15 mouse cellular contexts compared by ENCODE assay signal in the genomic region with DNA sequence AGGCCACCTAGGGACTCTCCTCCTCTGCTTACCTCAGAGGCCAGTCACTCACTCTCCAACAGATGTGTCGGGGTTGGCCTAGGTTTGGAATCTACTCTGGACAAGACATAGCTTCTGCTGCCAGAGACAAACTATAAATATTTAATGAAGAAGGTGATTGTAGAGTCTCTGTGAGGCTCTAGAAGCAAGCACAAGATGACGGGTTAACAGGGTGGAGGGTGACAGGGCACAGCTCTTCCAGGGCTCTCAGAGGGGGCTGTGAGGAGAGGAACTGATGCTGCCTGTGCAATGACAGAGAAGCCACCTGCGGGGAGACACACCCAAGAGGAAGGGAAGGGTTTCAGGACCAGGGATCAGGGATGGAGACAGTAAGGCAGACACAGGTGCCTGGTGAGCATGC.
A peak's percentile ranks its signal among the peaks of the same experiment; 100 is the strongest.
DNase-seq lines count a peak whose midpoint lies in the region; ATAC-seq and TF ChIP-seq lines count a peak whose summit lies in the region.
"Had no signal": no experiment of that assay in that cellular context is flagged by ENCODE, and none has a peak within 500 bp of the region (broad histone marks: within the 10 kb centered on the region; RNA-seq: fewer than 3 reads in every experiment).

No protein-coding gene starts in this region.

- TF ChIP-seq POLR2A in heart, adult 2 months (IDR thresholded peaks at IDR 0.05; ENCODE audit: insufficient read depth, low read depth, low read length), result no peak

- no peaks in the 10 kb centered on the region for H3K9me3 ChIP-seq in heart, embryonic 13.5 days
- no peaks in the 10 kb centered on the region for H3K9me3 ChIP-seq in neural tube, embryonic 11.5 days (ENCODE audit: control insufficient read depth, low read length)
- H3K9me3 ChIP-seq: heart, embryonic 10.5 days; kidney, embryonic 15.5 days; megakaryocyte, embryonic 14.5 days had no signal

- no peak overlapping the region for H3K4me2 ChIP-seq in heart, embryonic 13.5 days
- H3K4me2 ChIP-seq in neural tube, embryonic 11.5 days (ENCODE audit: low read depth), result no peak overlapping the region
- H3K4me2 ChIP-seq: kidney, embryonic 15.5 days; liver, embryonic 11.5 days had no signal

- no peak for ATAC-seq in heart, embryonic 13.5 days (ENCODE audit: extremely low read depth, insufficient number of reproducible peaks, low FRiP score, low TSS enrichment)
- ATAC-seq in neural tube, embryonic 11.5 days (ENCODE audit: insufficient read depth, low FRiP score, low TSS enrichment), result no peak

- no peaks in the 10 kb centered on the region for H3K36me3 ChIP-seq in heart, embryonic 13.5 days
- H3K36me3 ChIP-seq in heart, adult 2 months (ENCODE audit: control insufficient read depth, insufficient read depth, low read length), result no peaks in the 10 kb centered on the region
- no peaks in the 10 kb centered on the region for H3K36me3 ChIP-seq in neural tube, embryonic 11.5 days (ENCODE audit: control insufficient read depth, insufficient read depth, low read length)
- H3K36me3 ChIP-seq: heart, embryonic 10.5 days; kidney, embryonic 15.5 days had no signal

- peak overlapping the region; percentile 25 for H3K27ac ChIP-seq in heart, embryonic 13.5 days (replicated peaks)
- H3K27ac ChIP-seq in heart, adult 2 months, result no peak overlapping the region
- H3K27ac ChIP-seq in layer of hippocampus, adult 2 months, result peak overlapping the region; percentile 9; the same call in 1 of the 2 replicates
- 0 out of 2 replicates have a peak overlapping the region, but pooled peaks have one; percentile 1 for H3K27ac ChIP-seq in neural tube, embryonic 11.5 days (ENCODE audit: low read depth, low read length)
- H3K27ac ChIP-seq: heart, embryonic 10.5 days; kidney, embryonic 15.5 days had no signal

- WGBS in heart, embryonic 13.5 days, result 50% methylated on average over 3 of the region's 3 CpGs
- 48% methylated on average over 3 of the region's 3 CpGs for WGBS in heart, adult 2 months
- WGBS in neural tube, embryonic 11.5 days, result 61% methylated on average over 3 of the region's 3 CpGs

- intact Hi-C loops in heart, adult 2 months (cut with DNase I), result no loop called here

- peaks cover 17% of the 10 kb centered on the region for H3K27me3 ChIP-seq in heart, embryonic 13.5 days (replicated peaks)
- no peaks in the 10 kb centered on the region for H3K27me3 ChIP-seq in heart, adult 2 months (ENCODE audit: control insufficient read depth, insufficient read depth, low read length)
- no peaks in the 10 kb centered on the region for H3K27me3 ChIP-seq in neural tube, embryonic 11.5 days (ENCODE audit: control insufficient read depth, insufficient read depth, low read length)
- H3K27me3 ChIP-seq: CH12.LX; megakaryocyte, embryonic 14.5 days had no signal

- TF ChIP-seq CTCF in heart, adult 2 months (IDR thresholded peaks at IDR 0.05), result no peak
- no peak for TF ChIP-seq CTCF in layer of hippocampus, adult 2 months (conservative IDR thresholded peaks at IDR 0.05)

- no peak for DNase-seq in heart, adult 2 months
- DNase-seq in layer of hippocampus, adult 2 months (ENCODE audit: low spot score in 2 of 2), result no peak
- no peak for DNase-seq in layer of hippocampus, adult 11-12 months (ENCODE audit: low spot score)
- no peak for DNase-seq in neural tube, embryonic 11.5 days (ENCODE audit: low spot score)
- DNase-seq in neural tube, embryonic 10.5 days (ENCODE audit: extremely low spot score, low spot score), result no peak
- no peak for DNase-seq in thymus, postnatal 25 days
- DNase-seq in urinary bladder, postnatal 36 days (ENCODE audit: low spot score in 2 of 2), result no peak
- DNase-seq: gastrocnemius, postnatal 25 days; thymus, postnatal 36 days had no signal

- H3K4me3 ChIP-seq in heart, embryonic 13.5 days, result no peak overlapping the region
- H3K4me3 ChIP-seq in heart, adult 2 months, result no peak overlapping the region
- no peak overlapping the region for H3K4me3 ChIP-seq in layer of hippocampus, adult 2 months
- no peak overlapping the region for H3K4me3 ChIP-seq in neural tube, embryonic 11.5 days (ENCODE audit: low read depth, low read length)
- H3K4me3 ChIP-seq: heart, embryonic 10.5 days; kidney, embryonic 15.5 days; megakaryocyte, embryonic 14.5 days had no signal

- TF ChIP-seq EP300 in heart, adult 2 months (IDR thresholded peaks at IDR 0.05; ENCODE audit: insufficient read depth, low read depth, low read length), result no peak

- no peak overlapping the region for H3K9ac ChIP-seq in heart, embryonic 13.5 days
- H3K9ac ChIP-seq in heart, adult 2 months (ENCODE audit: low read depth, low read length), result no peak overlapping the region
- H3K9ac ChIP-seq in neural tube, embryonic 11.5 days (ENCODE audit: low read length), result no peak overlapping the region
- H3K9ac ChIP-seq: kidney, embryonic 15.5 days had no signal

- H3K79me2 ChIP-seq in heart, adult 2 months (replicated peaks; ENCODE audit: control insufficient read depth, insufficient read depth, low read length), result no peaks in the 10 kb centered on the region

- peaks cover 30% of the 10 kb centered on the region for H3K4me1 ChIP-seq in heart, embryonic 13.5 days
- peaks cover 11% of the 10 kb centered on the region for H3K4me1 ChIP-seq in heart, adult 2 months (ENCODE audit: control insufficient read depth, insufficient read depth, low read length)
- H3K4me1 ChIP-seq in neural tube, embryonic 11.5 days (ENCODE audit: control insufficient read depth, insufficient read depth, low read length), result peaks cover 2% of the 10 kb centered on the region; the same call in 1 of the 2 replicates
- H3K4me1 ChIP-seq: megakaryocyte, embryonic 14.5 days had no signal
